Mouse (Mus musculus): Measurements from ENCODE around the gene Myf6. TPM values are rescaled to one million over a fixed set of nuclear protein-coding genes. Genes with fewer than 3 reads are reported as not detected.

Myf6 gene
- polyA plus RNA-seq (2016; fragmentation: Nextera tagmentation; extraction: Ambion mirVana), result 0.12 TPM in 1 of 2 replicates, not detected in the other

DNA sequence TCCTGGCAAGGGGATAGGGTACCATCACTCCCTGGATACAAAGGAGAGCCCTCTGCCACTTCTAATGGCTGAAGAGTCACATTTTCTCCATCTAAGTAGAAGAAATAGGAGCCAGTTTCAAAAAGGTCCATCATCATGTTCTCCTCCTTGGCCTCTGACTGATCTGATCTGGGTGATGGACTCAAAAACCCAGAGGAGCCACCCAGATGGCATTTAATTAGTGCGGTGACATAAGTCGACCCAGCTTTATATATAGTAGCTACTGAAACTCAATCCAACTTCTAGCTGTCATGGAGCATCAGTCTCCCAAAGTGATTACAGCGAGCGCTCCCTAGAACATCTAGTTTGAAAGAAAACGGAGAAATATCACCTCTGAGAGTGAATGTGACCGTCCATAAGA is at the start of gene Myf6:
Gene Myf6 (minus strand): TSS at position 170 of the 400 bp plus-strand sequence.
- Histone ChIP-seq H3K27me3 (ENCODE audit: insufficient read depth, poor library complexity, severe bottlenecking) (0 out of 2 replicates have a peak, but pooled peaks cover 10% of the 10 kb centered on the region), H3K27ac (peak within 1 kb of the TSS; percentile 59; the same call in 1 of the 2 replicates), H3K36me3 (no peaks in the 10 kb centered on the region), H3K4me1 (replicated peaks) (peaks cover 11% of the 10 kb centered on the region; the same call in 1 of the 2 replicates), H3K9me3 (no peaks in the 10 kb centered on the region), H3K4me3 (peak within 1 kb of the TSS; percentile 24; the same call in 1 of the 2 replicates)
- WGBS, result 86% methylated on average over 6 of the region's 6 CpGs
- no peak for DNase-seq (ENCODE audit: low spot score)

DNA sequence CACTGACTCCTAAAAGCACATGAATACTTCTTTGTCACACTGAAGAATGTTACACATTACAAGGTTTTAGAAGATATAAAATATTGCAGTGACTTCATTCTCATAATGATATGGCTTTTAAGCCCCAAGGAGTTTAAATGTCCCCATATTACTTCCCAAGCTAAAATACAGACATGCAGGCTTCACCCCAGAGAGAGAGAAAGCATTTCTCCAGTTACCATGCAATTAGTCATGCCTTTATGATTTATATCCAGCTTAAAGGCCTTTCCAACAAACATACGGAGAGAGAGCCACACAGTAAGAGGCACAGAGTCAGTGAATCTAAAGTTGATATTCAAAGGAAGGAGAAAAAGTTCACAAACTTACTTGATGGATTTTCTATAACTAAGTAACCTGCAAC is 48.5 kb upstream of the Myf6 start:
- Histone ChIP-seq H3K27me3 (ENCODE audit: insufficient read depth, poor library complexity, severe bottlenecking) (no peaks in the 10 kb centered on the region), H3K9me3 (no peaks in the 10 kb centered on the region), H3K4me3 (no peak overlapping the region), H3K4me1 (replicated peaks) (no peaks in the 10 kb centered on the region), H3K36me3 (no peaks in the 10 kb centered on the region), H3K27ac (no peak overlapping the region)
- whole genome bisulfite sequencing, result 56% methylated on average over 1 of the region's 1 CpGs
- DNase-seq (ENCODE audit: low spot score), result no peak

DNA sequence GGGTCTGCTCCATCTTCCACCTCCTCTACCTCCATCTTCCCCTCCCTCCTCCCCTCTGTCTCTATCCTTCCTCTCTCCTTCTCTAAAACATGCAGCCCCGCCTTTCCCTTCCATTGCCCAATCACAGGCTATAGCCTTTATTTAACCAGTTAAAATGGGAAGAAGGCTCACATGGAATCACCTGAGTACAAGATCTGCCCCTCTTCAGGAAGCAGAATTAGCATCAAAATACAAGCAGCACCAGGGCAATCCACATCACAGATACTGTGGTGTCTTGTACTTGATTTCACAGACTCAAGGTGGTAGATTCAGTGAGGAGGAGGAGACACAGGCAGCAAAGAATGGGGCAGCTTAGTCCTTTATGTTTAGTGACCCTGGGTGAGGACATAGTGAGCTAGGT is 34.2 kb upstream of the Myf6 start:
- no peaks in the 10 kb centered on the region for H3K27me3 ChIP-seq (ENCODE audit: insufficient read depth, poor library complexity, severe bottlenecking)
- no peak for DNase-seq (ENCODE audit: low spot score)
- H3K36me3 ChIP-seq, result no peaks in the 10 kb centered on the region
- no peak overlapping the region for H3K27ac ChIP-seq
- no peaks in the 10 kb centered on the region for H3K4me1 ChIP-seq (replicated peaks)
- WGBS, result 71% methylated on average over 1 of the region's 1 CpGs
- H3K9me3 ChIP-seq, result no peaks in the 10 kb centered on the region
- H3K4me3 ChIP-seq, result no peak overlapping the region

DNA sequence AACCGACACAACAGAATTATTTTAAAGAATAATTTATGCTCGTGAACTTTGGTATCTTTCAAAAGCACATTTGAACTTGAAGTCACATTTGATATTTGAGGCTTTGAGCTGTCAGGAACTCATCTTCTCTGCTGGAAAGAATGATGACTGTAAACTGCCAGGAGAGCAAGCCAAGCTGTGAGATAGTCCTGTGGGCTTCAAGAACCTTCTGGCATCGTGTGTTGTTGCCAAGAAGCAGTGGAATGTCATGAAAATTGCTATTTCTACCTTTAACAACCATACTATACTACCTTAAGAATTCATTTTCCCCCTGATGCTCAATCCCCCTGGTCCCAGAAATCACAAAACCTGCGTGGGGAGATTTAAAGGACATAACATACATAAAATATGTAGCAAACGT is 24.7 kb upstream of the Myf6 start:
- no peaks in the 10 kb centered on the region for H3K9me3 ChIP-seq
- H3K27me3 ChIP-seq (ENCODE audit: insufficient read depth, poor library complexity, severe bottlenecking), result no peaks in the 10 kb centered on the region
- no peak overlapping the region for H3K27ac ChIP-seq
- 85% methylated on average over 5 of the region's 5 CpGs for WGBS
- H3K4me3 ChIP-seq, result no peak overlapping the region
- no peak for DNase-seq (ENCODE audit: low spot score)
- no peaks in the 10 kb centered on the region for H3K36me3 ChIP-seq
- H3K4me1 ChIP-seq (replicated peaks), result no peaks in the 10 kb centered on the region

DNA sequence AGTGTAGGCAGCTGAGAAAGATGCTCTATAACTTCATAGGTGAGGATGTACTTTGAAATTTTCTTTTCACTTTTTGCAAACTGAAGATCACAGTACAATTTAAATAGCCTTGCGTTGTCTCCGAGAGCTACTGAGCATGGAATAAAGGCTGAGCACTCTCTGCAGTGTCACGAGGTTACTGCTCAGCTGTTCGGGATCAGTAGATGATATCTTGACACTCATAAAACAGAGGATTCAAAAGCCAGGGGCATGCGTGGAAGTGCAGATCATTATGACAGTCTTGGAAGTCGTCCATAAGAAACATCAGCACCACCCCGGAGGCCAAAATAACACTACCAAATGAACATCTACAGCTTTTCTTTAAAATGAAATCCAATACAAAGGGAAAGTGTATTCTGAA is 22.1 kb upstream of the Myf6 start:
- no peak overlapping the region for H3K27ac ChIP-seq
- no peak for DNase-seq (ENCODE audit: low spot score)
- H3K9me3 ChIP-seq, result no peaks in the 10 kb centered on the region
- H3K4me1 ChIP-seq (replicated peaks), result no peaks in the 10 kb centered on the region
- no peaks in the 10 kb centered on the region for H3K27me3 ChIP-seq (ENCODE audit: insufficient read depth, poor library complexity, severe bottlenecking)
- H3K36me3 ChIP-seq, result no peaks in the 10 kb centered on the region
- H3K4me3 ChIP-seq, result no peak overlapping the region
- 86% methylated on average over 7 of the region's 7 CpGs for WGBS

DNA sequence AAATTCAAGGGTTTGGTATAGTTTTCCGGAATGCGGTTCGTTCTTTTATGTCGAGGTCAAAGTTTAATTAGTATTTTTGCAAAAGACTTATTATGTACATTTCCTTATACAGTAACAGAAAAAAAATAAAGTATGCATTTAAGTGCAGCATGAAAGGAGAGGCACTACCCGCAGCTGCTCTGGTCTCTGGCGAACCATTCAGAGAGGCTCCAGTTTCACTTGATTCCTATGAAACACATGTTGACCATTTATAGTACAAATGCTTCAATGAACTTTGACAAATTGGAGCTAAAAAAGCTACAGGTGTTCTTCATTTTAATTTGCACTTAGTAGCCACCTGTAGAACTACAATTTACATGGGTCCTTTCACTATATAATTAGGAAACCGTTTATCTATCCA is 20.2 kb upstream of the Myf6 start:
- no peak overlapping the region for H3K27ac ChIP-seq
- 86% methylated on average over 7 of the region's 7 CpGs for WGBS
- no peaks in the 10 kb centered on the region for H3K9me3 ChIP-seq
- no peak for DNase-seq (ENCODE audit: low spot score)
- H3K4me1 ChIP-seq (replicated peaks), result no peaks in the 10 kb centered on the region
- no peaks in the 10 kb centered on the region for H3K36me3 ChIP-seq
- no peaks in the 10 kb centered on the region for H3K27me3 ChIP-seq (ENCODE audit: insufficient read depth, poor library complexity, severe bottlenecking)
- no peak overlapping the region for H3K4me3 ChIP-seq

DNA sequence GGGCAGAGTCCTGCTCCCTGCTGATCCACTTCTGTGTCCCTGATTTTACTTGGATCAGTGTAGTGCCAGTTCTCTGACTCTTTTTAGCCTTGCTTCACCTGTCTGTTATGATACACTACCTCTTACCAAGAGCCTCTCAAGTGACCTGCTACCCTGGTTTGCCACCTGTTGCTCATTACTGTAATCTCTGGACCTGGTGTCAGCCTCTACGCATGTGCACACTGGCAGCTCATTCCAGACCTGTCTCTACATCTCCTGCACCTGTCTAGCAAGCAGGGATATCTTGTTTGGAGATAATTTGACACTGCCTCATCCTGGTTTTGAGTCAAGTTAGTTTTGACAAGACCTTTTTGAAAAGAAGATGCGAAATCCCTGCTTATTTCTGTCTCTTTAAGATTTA is 11.9 kb upstream of the Myf6 start:
- Histone ChIP-seq H3K27me3 (ENCODE audit: insufficient read depth, poor library complexity, severe bottlenecking) (no peaks in the 10 kb centered on the region), H3K4me1 (replicated peaks) (no peaks in the 10 kb centered on the region), H3K4me3 (no peak overlapping the region), H3K9me3 (no peaks in the 10 kb centered on the region), H3K36me3 (no peaks in the 10 kb centered on the region), H3K27ac (no peak overlapping the region)
- no peak for DNase-seq (ENCODE audit: low spot score)
- WGBS, result 83% methylated on average over 2 of the region's 2 CpGs

DNA sequence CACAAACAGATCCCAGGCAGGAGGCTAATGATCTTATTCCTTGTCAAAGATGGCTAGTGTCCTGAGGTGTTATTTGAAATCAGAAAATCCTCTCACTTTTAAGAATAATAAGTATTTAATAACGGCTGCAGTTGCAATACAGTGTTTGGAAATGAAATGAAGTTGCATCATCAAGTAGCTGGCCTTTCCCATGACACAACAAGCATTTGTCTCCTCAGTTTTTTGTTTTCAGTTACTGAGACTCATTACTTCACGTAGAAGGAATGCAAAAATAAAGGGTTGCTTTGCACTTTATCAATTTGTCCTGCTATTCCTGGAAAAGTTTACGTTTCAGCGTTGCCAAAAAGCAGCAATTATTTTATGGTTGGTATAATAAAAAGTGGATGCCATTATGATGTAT is 8.9 kb upstream of the Myf6 start:
- Histone ChIP-seq H3K4me1 (replicated peaks) (no peaks in the 10 kb centered on the region), H3K36me3 (no peaks in the 10 kb centered on the region), H3K9me3 (no peaks in the 10 kb centered on the region), H3K4me3 (no peak overlapping the region), H3K27ac (no peak overlapping the region), H3K27me3 (ENCODE audit: insufficient read depth, poor library complexity, severe bottlenecking) (no peaks in the 10 kb centered on the region)
- 87% methylated on average over 4 of the region's 4 CpGs for WGBS
- no peak for DNase-seq (ENCODE audit: low spot score)

DNA sequence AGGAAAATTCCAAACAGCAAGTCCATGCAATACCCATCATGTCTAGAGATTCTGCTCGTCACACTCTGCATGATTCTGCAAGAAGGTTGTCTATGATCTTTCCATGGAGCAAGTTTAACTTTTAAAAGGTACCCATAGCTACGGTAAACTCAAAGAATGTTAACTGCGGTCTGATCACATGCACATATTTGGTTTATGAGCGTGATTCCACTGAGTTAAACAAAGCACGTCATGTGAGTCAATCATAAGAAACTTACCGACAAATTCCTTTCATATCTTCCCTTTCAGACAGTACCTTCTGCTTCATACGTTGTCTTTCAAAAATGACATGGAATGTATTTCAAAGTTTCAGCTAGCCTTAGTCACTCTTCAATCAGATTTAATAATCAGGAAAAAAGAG is 7.7 kb upstream of the Myf6 start:
- Histone ChIP-seq H3K36me3 (no peaks in the 10 kb centered on the region), H3K9me3 (no peaks in the 10 kb centered on the region), H3K27ac (no peak overlapping the region), H3K27me3 (ENCODE audit: insufficient read depth, poor library complexity, severe bottlenecking) (no peaks in the 10 kb centered on the region), H3K4me3 (no peak overlapping the region), H3K4me1 (replicated peaks) (no peaks in the 10 kb centered on the region)
- WGBS, result 94% methylated on average over 7 of the region's 7 CpGs
- no peak for DNase-seq (ENCODE audit: low spot score)

DNA sequence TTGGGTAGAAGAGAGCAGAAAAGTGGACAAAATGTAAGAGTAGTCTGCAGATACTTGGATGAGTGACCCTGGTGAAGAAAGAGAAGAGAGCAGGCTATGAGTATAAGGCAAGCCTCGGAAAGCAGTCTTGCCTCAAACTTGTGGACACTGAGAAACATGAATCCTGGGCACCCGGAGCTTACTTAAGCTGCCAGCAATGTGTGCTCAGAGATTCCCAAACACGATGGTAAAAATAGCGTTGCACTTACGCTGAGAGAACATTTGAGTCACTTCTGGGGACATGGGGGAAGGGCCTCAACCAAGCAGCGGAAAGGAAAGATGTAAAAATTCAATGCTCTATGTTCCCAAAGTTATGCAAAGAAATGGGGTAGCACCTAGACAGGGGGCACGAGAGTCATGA is 5.1 kb upstream of the Myf6 start:
- H3K36me3 ChIP-seq, result no peaks in the 10 kb centered on the region
- H3K27me3 ChIP-seq (ENCODE audit: insufficient read depth, poor library complexity, severe bottlenecking), result no peaks in the 10 kb centered on the region
- WGBS, result 91% methylated on average over 7 of the region's 7 CpGs
- no peak overlapping the region for H3K4me3 ChIP-seq
- no peak overlapping the region for H3K27ac ChIP-seq
- H3K4me1 ChIP-seq (replicated peaks), result no peaks in the 10 kb centered on the region
- H3K9me3 ChIP-seq, result no peaks in the 10 kb centered on the region
- no peak for DNase-seq (ENCODE audit: low spot score)

DNA sequence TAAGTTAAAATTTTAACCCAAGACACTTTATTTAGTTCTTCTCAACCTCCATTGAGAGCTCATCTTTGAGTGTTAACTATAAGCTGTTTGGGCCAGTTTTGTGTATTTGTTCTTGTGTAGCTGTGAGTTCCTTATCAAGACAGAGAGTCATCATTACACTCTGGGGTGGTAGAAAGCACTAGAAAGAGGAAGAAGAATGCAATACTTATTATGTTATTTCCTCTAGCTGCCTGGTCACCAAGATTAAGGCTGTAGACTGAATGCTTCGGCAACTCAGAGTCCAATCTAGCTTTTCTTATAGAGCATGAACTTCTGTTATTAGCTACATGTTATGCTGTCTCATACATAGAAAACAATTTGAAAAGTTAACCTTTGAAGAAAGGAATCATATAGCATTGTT is 1.9 kb upstream of the Myf6 start:
- Histone ChIP-seq H3K27me3 (ENCODE audit: insufficient read depth, poor library complexity, severe bottlenecking) (0 out of 2 replicates have a peak, but pooled peaks cover 10% of the 10 kb centered on the region), H3K36me3 (no peaks in the 10 kb centered on the region), H3K27ac (no peak overlapping the region), H3K4me3 (no peak overlapping the region), H3K9me3 (no peaks in the 10 kb centered on the region), H3K4me1 (replicated peaks) (peaks cover 11% of the 10 kb centered on the region; the same call in 1 of the 2 replicates)
- 97% methylated on average over 1 of the region's 1 CpGs for WGBS
- DNase-seq (ENCODE audit: low spot score), result no peak

DNA sequence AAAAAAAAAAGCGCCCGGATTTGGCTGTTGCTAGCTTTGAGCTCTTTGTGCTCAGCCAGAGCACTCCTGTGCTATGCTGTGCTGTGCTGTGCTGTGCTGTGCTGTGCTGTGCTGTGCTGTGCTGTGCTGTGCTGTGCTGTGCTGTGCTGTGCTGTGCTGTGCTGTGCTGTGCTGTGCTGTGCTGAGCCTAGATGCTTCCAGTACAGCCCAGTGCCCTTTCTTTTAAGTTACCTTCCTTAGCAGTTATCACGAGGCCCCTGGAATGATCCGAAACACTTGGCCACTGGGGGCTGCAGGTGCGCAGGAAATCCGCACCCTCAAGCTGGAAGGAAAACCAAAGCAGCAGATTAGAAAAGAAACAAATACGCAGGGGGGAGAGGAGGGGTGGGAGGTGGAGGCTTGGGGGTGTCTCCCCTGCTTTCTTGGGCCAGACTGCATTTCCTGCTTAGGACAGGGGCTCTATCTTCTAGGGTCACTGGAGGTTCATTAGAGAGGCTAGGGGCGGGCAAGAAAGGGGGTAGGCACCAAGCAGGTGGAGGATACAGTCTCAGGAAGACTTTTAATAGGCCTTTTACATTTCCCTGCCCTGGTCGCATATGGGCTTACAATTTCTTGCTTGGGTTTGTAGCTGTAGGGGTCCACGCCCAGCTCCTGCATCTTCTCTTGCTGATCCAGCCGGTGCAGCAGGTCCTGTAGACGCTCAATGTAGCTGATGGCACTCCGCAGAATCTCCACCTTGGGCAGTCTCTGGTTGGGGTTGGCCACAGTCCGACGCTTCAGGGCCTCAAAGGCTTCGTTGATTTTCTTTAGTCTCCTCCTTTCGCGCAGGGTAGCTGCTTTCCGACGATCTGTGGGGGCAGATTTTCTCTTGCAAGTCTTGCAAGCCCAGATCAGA is 710 bp downstream of the Myf6 start:
- DNase-seq (ENCODE audit: low spot score), result no peak
- Histone ChIP-seq H3K4me1 (replicated peaks) (peaks cover 12% of the 10 kb centered on the region), H3K36me3 (no peaks in the 10 kb centered on the region), H3K27ac (peak overlapping the region; percentile 59; the same call in 1 of the 2 replicates), H3K4me3 (peak overlapping the region; percentile 24; the same call in 1 of the 2 replicates), H3K27me3 (ENCODE audit: insufficient read depth, poor library complexity, severe bottlenecking) (0 out of 2 replicates have a peak, but pooled peaks cover 10% of the 10 kb centered on the region), H3K9me3 (no peaks in the 10 kb centered on the region)
- 44% methylated on average over 20 of the region's 20 CpGs for WGBS

DNA sequence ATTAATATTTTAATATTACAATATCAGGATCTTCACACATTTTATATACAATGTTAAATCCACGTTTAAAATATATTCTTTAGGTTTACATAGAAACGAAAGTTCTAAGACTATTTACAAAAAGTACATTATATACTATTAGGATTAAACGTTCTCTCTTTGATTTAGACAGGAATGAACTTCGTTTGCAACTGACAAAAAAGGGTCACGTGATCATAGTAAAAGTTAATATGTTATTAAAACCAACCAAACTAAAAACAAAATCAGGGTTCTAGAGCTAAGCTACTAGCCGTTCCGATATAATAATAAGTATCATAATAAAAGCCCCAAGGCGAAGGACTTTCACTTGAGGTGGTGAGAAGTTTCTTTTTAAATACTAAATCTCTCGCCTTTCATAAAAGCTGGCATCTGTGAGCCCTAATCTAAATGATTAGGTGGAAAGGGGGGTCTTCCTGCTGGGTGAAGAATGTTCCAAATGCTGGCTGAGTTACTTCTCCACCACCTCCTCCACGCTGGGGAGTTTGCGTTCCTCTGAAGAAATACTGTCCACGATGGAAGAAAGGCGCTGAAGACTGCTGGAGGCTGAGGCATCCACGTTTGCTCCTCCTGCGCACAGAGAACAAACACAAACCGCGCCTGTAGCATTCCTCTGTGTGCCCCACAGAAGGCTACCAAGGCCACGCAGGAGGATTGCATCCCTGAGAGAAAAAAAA is 1.5 kb downstream of the Myf6 start:
- Histone ChIP-seq H3K9me3 (no peaks in the 10 kb centered on the region), H3K27me3 (ENCODE audit: insufficient read depth, poor library complexity, severe bottlenecking) (0 out of 2 replicates have a peak, but pooled peaks cover 10% of the 10 kb centered on the region), H3K27ac (peak overlapping the region; percentile 59; the same call in 1 of the 2 replicates), H3K36me3 (no peaks in the 10 kb centered on the region), H3K4me3 (peak overlapping the region; percentile 24; the same call in 1 of the 2 replicates), H3K4me1 (replicated peaks) (peaks cover 19% of the 10 kb centered on the region)
- 47% methylated on average over 18 of the region's 18 CpGs for WGBS
- peak; percentile 30 for DNase-seq (ENCODE audit: low spot score)

Measured in hindbrain, embryonic 10.5 days (tissue).